Mouse (Mus musculus): Measurements from ENCODE around the gene Znhit6. TPM values are rescaled to one million over a fixed set of nuclear protein-coding genes. Genes with fewer than 3 reads are reported as not detected.

The Znhit6 gene
- polyA plus RNA-seq, 1 experiment from 2014 or later, result 26.0 TPM

DNA sequence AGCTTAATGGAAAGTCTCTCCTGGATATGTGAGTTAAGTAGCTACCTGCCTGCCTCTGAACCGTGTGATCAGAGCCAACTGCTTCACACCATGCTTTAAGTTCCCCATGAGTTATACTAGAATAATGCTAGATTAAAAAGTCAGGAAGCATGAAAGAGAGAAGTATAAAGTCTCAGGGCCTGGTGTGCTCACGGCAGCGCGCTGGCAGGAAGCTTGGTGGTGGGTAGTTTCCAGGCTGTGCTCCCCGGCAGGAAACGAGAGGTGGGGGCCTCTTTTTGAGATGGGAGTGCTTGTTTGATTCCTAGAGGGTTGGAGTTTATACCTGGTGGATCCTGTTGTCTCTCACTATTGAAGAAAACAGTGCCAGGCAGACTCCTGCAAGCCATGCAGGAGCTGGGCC lies 19.3 kb downstream of the Znhit6 start:
- no peaks in the 10 kb centered on the region for H3K9me3 ChIP-seq (replicated peaks; ENCODE audit: control insufficient read depth, low read length)
- H3K4me3 ChIP-seq (ENCODE audit: low read depth, low read length), result no peak overlapping the region
- no peak overlapping the region for H3K9ac ChIP-seq (ENCODE audit: low read depth, low read length)
- no peak overlapping the region for H3K27ac ChIP-seq (ENCODE audit: low read depth, low read length)
- H3K4me1 ChIP-seq (ENCODE audit: control insufficient read depth, insufficient read depth, low read length), result no peaks in the 10 kb centered on the region
- no peak overlapping the region for H3K4me2 ChIP-seq
- H3K36me3 ChIP-seq (ENCODE audit: control insufficient read depth, insufficient read depth, low read length), result peaks cover 30% of the 10 kb centered on the region
- 82% methylated on average over 6 of the region's 6 CpGs for WGBS (ENCODE audit: insufficient replicate concordance)
- no peaks in the 10 kb centered on the region for H3K27me3 ChIP-seq (ENCODE audit: control insufficient read depth, insufficient read depth, low read length)
- ATAC-seq (replicated peaks; ENCODE audit: insufficient number of reproducible peaks, low FRiP score, low TSS enrichment), result no peak

DNA sequence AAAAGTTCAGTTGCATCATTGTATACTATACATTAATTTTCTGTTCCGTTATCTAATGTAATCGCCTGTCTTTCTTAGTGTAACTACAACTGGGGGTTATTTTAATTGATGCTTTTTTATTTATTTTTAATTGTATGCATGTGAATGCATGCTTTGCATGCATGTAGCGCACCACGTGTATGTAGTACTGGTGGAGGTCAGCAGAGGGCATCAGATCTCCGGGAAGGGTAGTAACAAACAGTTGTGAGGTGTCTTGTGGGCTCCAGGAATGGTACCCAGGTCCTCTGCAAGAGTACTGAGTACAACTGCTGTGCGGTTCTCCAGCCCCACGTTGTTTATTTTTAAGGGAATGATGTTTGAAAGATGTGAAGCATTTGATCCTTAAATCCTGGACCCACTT lies 23.1 kb downstream of the Znhit6 start:
- Histone ChIP-seq H3K9ac (ENCODE audit: low read depth, low read length) (no peak overlapping the region), H3K27ac (ENCODE audit: low read depth, low read length) (no peak overlapping the region), H3K4me3 (ENCODE audit: low read depth, low read length) (no peak overlapping the region), H3K9me3 (replicated peaks; ENCODE audit: control insufficient read depth, low read length) (no peaks in the 10 kb centered on the region), H3K27me3 (ENCODE audit: control insufficient read depth, insufficient read depth, low read length) (no peaks in the 10 kb centered on the region), H3K4me2 (no peak overlapping the region), H3K4me1 (ENCODE audit: control insufficient read depth, insufficient read depth, low read length) (peaks cover 11% of the 10 kb centered on the region; the same call in 1 of the 2 replicates), H3K36me3 (ENCODE audit: control insufficient read depth, insufficient read depth, low read length) (peaks cover 30% of the 10 kb centered on the region)
- 93% methylated on average over 7 of the region's 7 CpGs for WGBS (ENCODE audit: insufficient replicate concordance)
- ATAC-seq (replicated peaks; ENCODE audit: insufficient number of reproducible peaks, low FRiP score, low TSS enrichment), result no peak

GRCm38 (mm10) chr3:145600801-145601200 lies 24.8 kb downstream of the Znhit6 start:
- H3K27me3 ChIP-seq (ENCODE audit: control insufficient read depth, insufficient read depth, low read length), result no peaks in the 10 kb centered on the region
- no peak overlapping the region for H3K4me3 ChIP-seq (ENCODE audit: low read depth, low read length)
- H3K9me3 ChIP-seq (replicated peaks; ENCODE audit: control insufficient read depth, low read length), result no peaks in the 10 kb centered on the region
- H3K4me1 ChIP-seq (ENCODE audit: control insufficient read depth, insufficient read depth, low read length), result peaks cover 11% of the 10 kb centered on the region; the same call in 1 of the 2 replicates
- WGBS (ENCODE audit: insufficient replicate concordance), result 57% methylated on average over 6 of the region's 6 CpGs
- H3K36me3 ChIP-seq (ENCODE audit: control insufficient read depth, insufficient read depth, low read length), result peaks cover 22% of the 10 kb centered on the region
- no peak overlapping the region for H3K4me2 ChIP-seq
- no peak for ATAC-seq (replicated peaks; ENCODE audit: insufficient number of reproducible peaks, low FRiP score, low TSS enrichment)
- no peak overlapping the region for H3K9ac ChIP-seq (ENCODE audit: low read depth, low read length)
- H3K27ac ChIP-seq (ENCODE audit: low read depth, low read length), result no peak overlapping the region

DNA sequence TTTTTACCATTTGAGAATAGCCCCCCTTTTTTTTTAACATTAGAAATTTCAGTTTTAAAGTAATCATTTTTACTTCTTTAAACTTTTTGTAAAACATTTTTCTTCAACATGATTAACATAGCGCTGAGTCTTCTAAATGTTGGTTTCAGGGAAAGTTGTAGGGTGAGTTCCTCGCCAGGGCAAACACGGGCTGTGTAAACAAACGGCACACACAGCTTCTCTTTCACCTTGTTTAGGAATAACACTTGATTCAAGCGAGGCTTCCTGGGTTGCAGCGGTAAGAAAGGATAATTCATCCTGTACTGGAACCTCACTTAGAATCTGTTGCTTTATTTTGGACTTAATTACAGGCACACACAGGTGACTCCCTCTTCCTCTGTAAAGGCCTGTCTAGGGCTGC lies 25.3 kb downstream of the Znhit6 start:
- WGBS (ENCODE audit: insufficient replicate concordance), result 77% methylated on average over 6 of the region's 6 CpGs
- no peak overlapping the region for H3K4me3 ChIP-seq (ENCODE audit: low read depth, low read length)
- no peak overlapping the region for H3K4me2 ChIP-seq
- H3K27me3 ChIP-seq (ENCODE audit: control insufficient read depth, insufficient read depth, low read length), result no peaks in the 10 kb centered on the region
- H3K27ac ChIP-seq (ENCODE audit: low read depth, low read length), result no peak overlapping the region
- H3K9ac ChIP-seq (ENCODE audit: low read depth, low read length), result no peak overlapping the region
- H3K9me3 ChIP-seq (replicated peaks; ENCODE audit: control insufficient read depth, low read length), result no peaks in the 10 kb centered on the region
- peaks cover 11% of the 10 kb centered on the region; the same call in 1 of the 2 replicates for H3K4me1 ChIP-seq (ENCODE audit: control insufficient read depth, insufficient read depth, low read length)
- H3K36me3 ChIP-seq (ENCODE audit: control insufficient read depth, insufficient read depth, low read length), result peaks cover 20% of the 10 kb centered on the region
- ATAC-seq (replicated peaks; ENCODE audit: insufficient number of reproducible peaks, low FRiP score, low TSS enrichment), result no peak

DNA sequence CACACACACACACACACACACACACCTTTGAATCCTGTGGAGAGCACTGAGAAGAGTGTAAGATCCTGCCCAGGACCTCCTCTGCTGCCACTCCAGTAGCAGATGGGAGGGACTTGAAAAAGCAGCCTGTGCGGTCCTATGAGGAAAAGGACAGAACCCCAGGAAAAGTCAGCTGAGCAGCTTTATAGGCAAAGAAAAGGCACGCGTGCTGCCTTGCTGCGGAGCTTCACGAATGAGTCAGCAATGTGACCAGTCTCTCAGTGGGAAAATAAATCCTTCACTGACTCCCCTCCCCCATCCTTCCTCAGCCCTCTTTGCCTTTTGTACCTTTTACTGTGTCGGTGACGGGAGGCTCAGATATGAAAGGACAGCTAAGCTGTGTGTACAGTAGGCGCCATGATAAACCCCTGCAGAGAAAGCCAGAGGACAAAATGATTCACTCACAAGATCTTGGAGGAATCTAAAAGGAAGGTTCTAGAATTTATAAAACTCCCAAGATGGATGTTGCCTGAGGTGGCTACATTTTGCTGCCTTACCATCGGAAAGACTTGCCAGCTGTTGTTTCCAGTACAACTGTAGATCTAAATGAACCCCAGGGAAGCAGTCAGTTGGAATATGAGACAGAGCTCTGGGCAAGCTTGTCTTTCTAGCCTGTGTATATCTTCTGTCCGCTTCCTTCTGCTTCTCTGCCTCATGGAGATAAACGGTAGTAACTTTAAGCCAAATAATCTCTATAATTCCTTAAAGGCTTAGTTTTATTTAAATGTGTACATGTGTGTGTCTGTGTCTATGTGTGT lies 26.6 kb downstream of the Znhit6 start:
- Histone ChIP-seq H3K9me3 (replicated peaks; ENCODE audit: control insufficient read depth, low read length) (no peaks in the 10 kb centered on the region), H3K4me2 (peak overlapping the region; percentile 11; the same call in 1 of the 2 replicates), H3K4me3 (ENCODE audit: low read depth, low read length) (no peak overlapping the region), H3K27ac (ENCODE audit: low read depth, low read length) (peak overlapping the region; percentile 29; the same call in 1 of the 2 replicates), H3K27me3 (ENCODE audit: control insufficient read depth, insufficient read depth, low read length) (no peaks in the 10 kb centered on the region), H3K36me3 (ENCODE audit: control insufficient read depth, insufficient read depth, low read length) (peaks cover 20% of the 10 kb centered on the region), H3K9ac (ENCODE audit: low read depth, low read length) (no peak overlapping the region), H3K4me1 (ENCODE audit: control insufficient read depth, insufficient read depth, low read length) (peaks cover 11% of the 10 kb centered on the region; the same call in 1 of the 2 replicates)
- peak; percentile 31; the same call in 1 of the 2 replicates for ATAC-seq (replicated peaks; ENCODE audit: insufficient number of reproducible peaks, low FRiP score, low TSS enrichment)
- WGBS (ENCODE audit: insufficient replicate concordance), result 61% methylated on average over 11 of the region's 11 CpGs

DNA sequence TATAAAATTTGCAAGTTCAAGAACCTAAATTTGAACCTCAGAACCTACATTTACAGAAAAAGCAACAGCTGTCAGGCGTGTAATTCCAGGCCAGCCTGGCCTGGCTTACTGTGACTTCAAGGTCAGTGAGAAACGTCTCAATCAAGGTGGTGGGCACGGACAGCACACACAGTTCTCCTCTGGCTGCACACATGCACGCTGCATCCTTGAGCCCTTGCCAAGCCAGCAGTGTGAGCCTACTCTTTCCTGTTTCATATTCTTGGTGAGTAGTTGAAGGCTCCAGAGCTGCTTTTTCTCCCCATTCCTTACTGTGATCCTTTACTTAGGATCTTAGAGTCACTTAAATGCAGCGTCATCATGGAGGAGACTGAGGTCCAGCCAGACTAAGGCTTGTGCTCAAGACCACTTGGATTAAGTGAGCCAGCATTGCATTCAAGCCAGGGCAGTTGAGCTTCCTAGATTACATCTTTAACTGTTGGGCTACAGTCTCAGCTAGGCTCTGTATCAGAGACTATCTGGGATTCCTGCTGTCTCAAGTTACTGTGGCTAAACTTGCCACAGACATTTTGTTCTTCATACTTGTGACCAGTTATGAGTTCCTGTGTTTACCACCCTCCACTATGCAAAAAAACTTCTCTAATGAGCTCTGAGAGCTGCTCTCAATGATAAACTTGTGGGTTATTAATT lies 29.6 kb downstream of the Znhit6 start:
- H3K27ac ChIP-seq (ENCODE audit: low read depth, low read length), result no peak overlapping the region
- no peak for ATAC-seq (replicated peaks; ENCODE audit: insufficient number of reproducible peaks, low FRiP score, low TSS enrichment)
- no peaks in the 10 kb centered on the region for H3K9me3 ChIP-seq (replicated peaks; ENCODE audit: control insufficient read depth, low read length)
- peaks cover 11% of the 10 kb centered on the region; the same call in 1 of the 2 replicates for H3K4me1 ChIP-seq (ENCODE audit: control insufficient read depth, insufficient read depth, low read length)
- no peak overlapping the region for H3K9ac ChIP-seq (ENCODE audit: low read depth, low read length)
- H3K27me3 ChIP-seq (ENCODE audit: control insufficient read depth, insufficient read depth, low read length), result no peaks in the 10 kb centered on the region
- no peak overlapping the region for H3K4me3 ChIP-seq (ENCODE audit: low read depth, low read length)
- no peak overlapping the region for H3K4me2 ChIP-seq
- H3K36me3 ChIP-seq (ENCODE audit: control insufficient read depth, insufficient read depth, low read length), result peaks cover 5% of the 10 kb centered on the region
- WGBS (ENCODE audit: insufficient replicate concordance), result 85% methylated on average over 5 of the region's 5 CpGs

GRCm38 (mm10) chr3:145608320-145608719 lies 32.3 kb downstream of the Znhit6 start:
- H3K4me1 ChIP-seq (ENCODE audit: control insufficient read depth, insufficient read depth, low read length), result no peaks in the 10 kb centered on the region
- H3K27me3 ChIP-seq (ENCODE audit: control insufficient read depth, insufficient read depth, low read length), result no peaks in the 10 kb centered on the region
- H3K4me2 ChIP-seq, result no peak overlapping the region
- 89% methylated on average over 5 of the region's 5 CpGs for WGBS (ENCODE audit: insufficient replicate concordance)
- H3K27ac ChIP-seq (ENCODE audit: low read depth, low read length), result no peak overlapping the region
- H3K9me3 ChIP-seq (replicated peaks; ENCODE audit: control insufficient read depth, low read length), result no peaks in the 10 kb centered on the region
- no peak for ATAC-seq (replicated peaks; ENCODE audit: insufficient number of reproducible peaks, low FRiP score, low TSS enrichment)
- no peak overlapping the region for H3K4me3 ChIP-seq (ENCODE audit: low read depth, low read length)
- peaks cover 5% of the 10 kb centered on the region; the same call in 1 of the 2 replicates for H3K36me3 ChIP-seq (ENCODE audit: control insufficient read depth, insufficient read depth, low read length)
- H3K9ac ChIP-seq (ENCODE audit: low read depth, low read length), result no peak overlapping the region

GRCm38 (mm10) chr3:145612662-145613061 lies 36.7 kb downstream of the Znhit6 start:
- no peaks in the 10 kb centered on the region for H3K27me3 ChIP-seq (ENCODE audit: control insufficient read depth, insufficient read depth, low read length)

More at GRCm38 (mm10) chr3:145612662-145613061, 36.7 kb downstream of the Znhit6 start:
- Histone ChIP-seq H3K9me3 (replicated peaks; ENCODE audit: control insufficient read depth, low read length) (no peaks in the 10 kb centered on the region), H3K4me3 (ENCODE audit: low read depth, low read length) (no peak overlapping the region), H3K4me2 (no peak overlapping the region), H3K36me3 (ENCODE audit: control insufficient read depth, insufficient read depth, low read length) (no peaks in the 10 kb centered on the region), H3K9ac (ENCODE audit: low read depth, low read length) (no peak overlapping the region), H3K27ac (ENCODE audit: low read depth, low read length) (no peak overlapping the region), H3K4me1 (ENCODE audit: control insufficient read depth, insufficient read depth, low read length) (peaks cover 10% of the 10 kb centered on the region)
- WGBS (ENCODE audit: insufficient replicate concordance), result 34% methylated on average over 4 of the region's 4 CpGs
- no peak for ATAC-seq (replicated peaks; ENCODE audit: insufficient number of reproducible peaks, low FRiP score, low TSS enrichment)
